Mouse (Mus musculus): ENCODE results near the gene Runx1. TPM values are rescaled to one million over a fixed set of nuclear protein-coding genes. Genes with fewer than 3 reads are reported as not detected.

The Runx1 gene
- polyA plus RNA-seq, 1 experiment from 2014 or later = 4.6 TPM

DNA sequence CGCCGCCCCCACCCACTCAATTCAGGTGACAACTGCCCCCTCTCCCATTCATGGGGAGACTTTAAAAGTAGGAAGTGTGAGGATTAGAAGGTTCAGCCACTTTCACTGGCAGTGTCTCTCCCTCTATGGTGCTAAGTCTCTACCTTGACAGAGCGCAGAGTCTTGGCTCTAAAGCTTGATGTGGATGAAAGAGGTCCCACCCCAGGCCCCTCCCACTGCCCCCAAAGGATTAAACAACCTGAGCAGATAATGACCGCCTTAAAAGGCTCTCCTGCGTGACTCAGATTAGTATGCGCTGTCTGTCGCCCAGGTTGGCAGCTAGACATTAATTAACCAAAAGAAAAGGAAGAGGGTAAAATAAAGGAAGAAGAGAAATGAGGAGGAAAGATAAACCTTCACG is 215.5 kb downstream of the Runx1 start:
- Histone ChIP-seq H3K9me3 (ENCODE audit: low read length) (no peaks in the 10 kb centered on the region), H3K36me3 (replicated peaks; ENCODE audit: insufficient read depth, low read length) (peaks cover 10% of the 10 kb centered on the region; the same call in 1 of the 2 replicates), H3K27me3 (ENCODE audit: insufficient read depth, low read length) (0 out of 2 replicates have a peak, but pooled peaks cover 4% of the 10 kb centered on the region), H3K4me2 (ENCODE audit: low read depth, low read length) (no peak overlapping the region), H3K27ac (ENCODE audit: low read depth) (no peak overlapping the region), H3K4me1 (ENCODE audit: insufficient read depth) (no peaks in the 10 kb centered on the region), H3K9ac (replicated peaks) (no peak overlapping the region), H3K4me3 (ENCODE audit: low read depth, low read length) (no peak overlapping the region)
- DNase-seq (no peak), ATAC-seq (no peak)
- 66% methylated on average over 8 of the region's 8 CpGs for WGBS (ENCODE audit: insufficient replicate concordance)
- no peak for TF ChIP-seq CTCF (IDR thresholded peaks at IDR 0.05; ENCODE audit: low read depth)
- no peak for TF ChIP-seq EP300 (IDR thresholded peaks at IDR 0.05; ENCODE audit: low read depth)

DNA sequence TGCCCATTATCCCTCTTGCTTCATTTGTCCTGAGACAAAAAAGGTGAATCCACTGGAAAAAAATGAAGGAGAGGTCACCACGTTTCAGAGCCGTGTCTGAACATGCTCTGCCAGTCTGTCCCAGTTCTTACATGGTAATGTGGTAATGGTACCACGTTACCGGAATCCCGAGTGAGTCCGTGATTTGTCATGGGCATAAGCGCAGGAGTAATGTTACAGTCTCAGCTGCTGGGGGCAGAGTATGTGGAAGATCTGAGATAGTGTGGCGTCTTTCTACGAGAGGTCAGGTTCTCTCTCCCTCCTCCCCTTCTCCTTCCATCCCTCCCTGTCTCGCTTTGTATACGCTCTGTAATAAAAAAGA is 216.3 kb downstream of the Runx1 start:
- DNase-seq (no peak), ATAC-seq (no peak)
- peaks cover 10% of the 10 kb centered on the region; the same call in 1 of the 2 replicates for H3K36me3 ChIP-seq (replicated peaks; ENCODE audit: insufficient read depth, low read length)
- TF ChIP-seq CTCF (IDR thresholded peaks at IDR 0.05; ENCODE audit: low read depth) (no peak), EP300 (IDR thresholded peaks at IDR 0.05; ENCODE audit: low read depth) (no peak)
- H3K9ac ChIP-seq (replicated peaks) = no peak overlapping the region
- no peak overlapping the region for H3K4me2 ChIP-seq (ENCODE audit: low read depth, low read length)
- 78% methylated on average over 11 of the region's 11 CpGs for WGBS (ENCODE audit: insufficient replicate concordance)
- no peak overlapping the region for H3K4me3 ChIP-seq (ENCODE audit: low read depth, low read length)
- H3K4me1 ChIP-seq (ENCODE audit: insufficient read depth) = no peaks in the 10 kb centered on the region
- H3K9me3 ChIP-seq (ENCODE audit: low read length) = no peaks in the 10 kb centered on the region
- H3K27me3 ChIP-seq (ENCODE audit: insufficient read depth, low read length) = 0 out of 2 replicates have a peak, but pooled peaks cover 4% of the 10 kb centered on the region
- H3K27ac ChIP-seq (ENCODE audit: low read depth) = no peak overlapping the region

DNA sequence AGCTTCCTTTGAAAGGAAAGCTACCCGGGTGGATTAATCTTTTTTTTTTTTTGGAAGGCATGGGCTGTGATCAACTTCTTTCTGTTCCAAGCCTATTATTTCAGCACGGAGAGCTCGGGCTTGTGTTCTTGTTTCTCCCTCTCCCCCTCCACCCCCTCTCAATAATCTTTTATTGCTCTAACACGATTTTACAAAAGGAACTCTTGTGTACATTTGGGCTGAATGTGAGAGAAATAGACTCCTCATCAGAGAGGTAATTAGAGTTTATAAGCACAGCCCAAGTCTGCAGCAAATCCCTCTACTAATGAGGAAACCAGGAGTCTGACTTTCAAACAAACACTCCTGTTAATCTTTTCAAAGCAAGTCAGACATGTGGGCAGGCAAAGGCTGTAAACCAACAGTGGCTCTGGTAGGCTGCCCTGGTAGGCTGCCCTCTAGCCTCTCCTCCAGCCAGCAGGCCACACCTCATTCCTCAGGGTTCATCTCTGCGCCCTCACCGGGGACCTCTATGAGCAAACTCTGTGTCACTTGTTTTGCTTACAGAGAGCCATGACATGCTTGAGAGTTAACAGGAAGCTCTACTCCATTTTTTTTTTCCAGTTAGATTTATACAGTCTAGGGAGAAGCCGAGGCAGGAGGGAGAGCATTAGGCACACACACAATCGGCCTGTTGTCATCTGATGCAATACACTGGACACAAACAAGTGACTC is 216.8 kb downstream of the Runx1 start:
- WGBS (ENCODE audit: insufficient replicate concordance) = 59% methylated on average over 8 of the region's 8 CpGs
- Histone ChIP-seq H3K9me3 (ENCODE audit: low read length) (no peaks in the 10 kb centered on the region), H3K4me1 (ENCODE audit: insufficient read depth) (no peaks in the 10 kb centered on the region), H3K27me3 (ENCODE audit: insufficient read depth, low read length) (0 out of 2 replicates have a peak, but pooled peaks cover 4% of the 10 kb centered on the region), H3K4me3 (ENCODE audit: low read depth, low read length) (no peak overlapping the region), H3K36me3 (replicated peaks; ENCODE audit: insufficient read depth, low read length) (peaks cover 10% of the 10 kb centered on the region; the same call in 1 of the 2 replicates), H3K4me2 (ENCODE audit: low read depth, low read length) (no peak overlapping the region), H3K27ac (ENCODE audit: low read depth) (no peak overlapping the region), H3K9ac (replicated peaks) (no peak overlapping the region)
- no peak for TF ChIP-seq CTCF (IDR thresholded peaks at IDR 0.05; ENCODE audit: low read depth)
- no peak for TF ChIP-seq EP300 (IDR thresholded peaks at IDR 0.05; ENCODE audit: low read depth)
- ATAC-seq (peak; percentile 87), DNase-seq (peak; percentile 34)

DNA sequence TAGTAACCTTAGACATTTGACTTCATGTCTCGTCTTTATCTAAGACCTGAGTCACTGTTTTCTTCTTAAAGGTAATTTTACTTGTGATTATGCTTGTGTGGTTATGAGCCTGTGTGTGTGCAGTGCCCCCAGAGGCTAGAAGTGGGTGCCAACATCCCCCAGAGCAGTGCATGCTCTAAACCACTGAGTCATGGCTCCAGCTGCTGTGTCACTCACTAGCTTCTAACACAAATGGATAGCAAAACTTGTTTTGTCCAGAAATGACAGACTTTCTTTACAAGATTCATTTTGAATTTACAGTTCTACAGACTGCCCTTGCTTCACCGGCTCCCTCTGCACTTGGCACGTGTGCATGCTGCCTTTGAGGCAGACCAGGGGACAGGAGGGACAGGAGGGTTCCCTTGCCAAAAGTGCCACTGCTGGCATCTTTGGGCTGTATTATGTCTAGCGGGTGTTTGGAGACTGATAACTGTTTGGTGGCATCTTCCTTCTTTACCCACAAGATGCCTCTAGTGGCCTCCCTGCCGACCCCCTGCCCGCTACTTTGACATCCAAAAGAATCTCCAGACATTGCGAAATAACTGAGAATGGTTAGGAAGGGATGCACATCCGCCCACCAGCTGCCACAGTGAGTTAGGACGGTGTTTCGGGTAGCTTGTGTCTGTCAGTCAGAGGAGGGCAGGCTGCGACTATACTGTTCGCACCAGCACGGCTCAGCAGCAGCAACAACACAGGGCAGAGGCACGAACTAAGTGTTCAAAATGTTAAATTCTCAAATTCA is 217.6 kb downstream of the Runx1 start:
- ATAC-seq = no peak
- H3K9me3 ChIP-seq (ENCODE audit: low read length) = no peaks in the 10 kb centered on the region
- H3K4me3 ChIP-seq (ENCODE audit: low read depth, low read length) = no peak overlapping the region
- H3K36me3 ChIP-seq (replicated peaks; ENCODE audit: insufficient read depth, low read length) = peaks cover 9% of the 10 kb centered on the region; the same call in 1 of the 2 replicates
- TF ChIP-seq EP300 (IDR thresholded peaks at IDR 0.05; ENCODE audit: low read depth) (no peak), CTCF (IDR thresholded peaks at IDR 0.05; ENCODE audit: low read depth) (no peak)
- no peak overlapping the region for H3K9ac ChIP-seq (replicated peaks)
- H3K27ac ChIP-seq (ENCODE audit: low read depth) = no peak overlapping the region
- WGBS (ENCODE audit: insufficient replicate concordance) = 74% methylated on average over 14 of the region's 14 CpGs
- no peak overlapping the region for H3K4me2 ChIP-seq (ENCODE audit: low read depth, low read length)
- no peaks in the 10 kb centered on the region for H3K4me1 ChIP-seq (ENCODE audit: insufficient read depth)
- H3K27me3 ChIP-seq (ENCODE audit: insufficient read depth, low read length) = 0 out of 2 replicates have a peak, but pooled peaks cover 4% of the 10 kb centered on the region
- DNase-seq = no peak

DNA sequence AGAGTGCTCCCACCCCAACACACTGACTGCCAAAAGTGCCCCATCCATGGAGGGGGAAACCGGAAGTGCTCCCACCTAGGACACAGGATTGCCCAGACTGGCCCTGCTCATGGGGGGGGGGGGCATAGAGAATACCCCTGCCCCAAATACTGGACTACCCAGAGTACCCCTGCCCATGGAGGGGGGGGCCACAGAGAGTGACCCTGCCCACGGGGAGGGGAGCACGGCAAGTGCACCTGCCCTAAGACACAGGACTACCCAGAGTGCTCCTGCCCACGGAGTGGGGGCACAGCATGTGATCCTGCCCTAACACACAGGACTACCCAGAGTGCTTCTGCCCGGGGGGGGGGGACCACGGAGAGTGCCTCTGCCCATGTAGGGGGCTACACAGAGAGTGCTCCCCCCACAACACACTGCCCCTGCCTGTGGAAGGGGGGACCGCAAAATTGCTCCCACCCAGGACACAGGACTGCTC is 219.4 kb downstream of the Runx1 start:
- no peak overlapping the region for H3K27ac ChIP-seq (ENCODE audit: low read depth)
- no peak overlapping the region for H3K9ac ChIP-seq (replicated peaks)
- WGBS (ENCODE audit: insufficient replicate concordance) = 84% methylated on average over 7 of the region's 7 CpGs
- 0 out of 2 replicates have a peak, but pooled peaks cover 4% of the 10 kb centered on the region for H3K27me3 ChIP-seq (ENCODE audit: insufficient read depth, low read length)
- H3K4me3 ChIP-seq (ENCODE audit: low read depth, low read length) = no peak overlapping the region
- TF ChIP-seq CTCF (IDR thresholded peaks at IDR 0.05; ENCODE audit: low read depth) (no peak), EP300 (IDR thresholded peaks at IDR 0.05; ENCODE audit: low read depth) (no peak)
- ATAC-seq (no peak), DNase-seq (peak; percentile 13)
- no peaks in the 10 kb centered on the region for H3K9me3 ChIP-seq (ENCODE audit: low read length)
- peaks cover 6% of the 10 kb centered on the region; the same call in 1 of the 2 replicates for H3K36me3 ChIP-seq (replicated peaks; ENCODE audit: insufficient read depth, low read length)
- no peak overlapping the region for H3K4me2 ChIP-seq (ENCODE audit: low read depth, low read length)
- no peaks in the 10 kb centered on the region for H3K4me1 ChIP-seq (ENCODE audit: insufficient read depth)

Measured in liver, postnatal 0 days (tissue).